Mouse (Mus musculus) limb, embryonic 10.5 days (tissue): ENCODE data around the gene Celf1. TPM values are rescaled to one million over a fixed set of nuclear protein-coding genes. Genes with fewer than 3 reads are reported as not detected.

Experiments
- DNase-seq: peaks from one replicate; pipeline ENCODE4 v3.0.0-alpha.2; 2017; ENCODE audit warnings: low spot score
- H3K27ac ChIP-seq: fragments of 300-500 bp; sonication (generic); 2 replicates; pipeline ENCODE4 v1.5.1; 2016; ENCODE audit warnings: mild to moderate bottlenecking
- H3K27me3 ChIP-seq: fragments of 300-500 bp; sonication (generic); 2 replicates; pipeline ENCODE4 v1.6.1; 2016; ENCODE audit warnings: low read depth, mild to moderate bottlenecking; ENCODE audit not compliant: poor library complexity, severe bottlenecking
- H3K36me3 ChIP-seq: fragments of 300-500 bp; sonication (generic); 2 replicates; pipeline ENCODE4 v1.6.1; 2016; ENCODE audit warnings: mild to moderate bottlenecking, moderate library complexity
- H3K4me1 ChIP-seq: fragments of 300-500 bp; sonication (generic); 2 replicates; pipeline ENCODE4 v1.6.1; 2016
- H3K4me3 ChIP-seq: fragments of 300-500 bp; sonication (generic); 2 replicates; pipeline ENCODE4 v1.5.1; 2016; ENCODE audit warnings: mild to moderate bottlenecking, moderate library complexity
- H3K9me3 ChIP-seq: fragments of 300-500 bp; sonication (generic); replicated peaks from 2 replicates; pipeline ENCODE4 v1.6.1; 2016; ENCODE audit warnings: mild to moderate bottlenecking
- WGBS: fragments of 180-500 bp; shearing (Covaris S2); methylation state at CpG from one replicate; pipeline ENCODE4 v1.1.7; 2016; 5-methylcytosine and 5-hydroxymethylcytosine counted together
- polyA plus RNA-seq: library from polyadenylated mRNA; unstranded; fragments of >200 nt; fragmentation: Nextera tagmentation; extraction: Ambion mirVana; gene quantifications from 2 replicates; pipeline ENCODE4 v1.2.1, GENCODE M21; 2016

Gene Celf1
- polyA plus RNA-seq, 1 experiment from 2014 or later = 150 TPM

DNA sequence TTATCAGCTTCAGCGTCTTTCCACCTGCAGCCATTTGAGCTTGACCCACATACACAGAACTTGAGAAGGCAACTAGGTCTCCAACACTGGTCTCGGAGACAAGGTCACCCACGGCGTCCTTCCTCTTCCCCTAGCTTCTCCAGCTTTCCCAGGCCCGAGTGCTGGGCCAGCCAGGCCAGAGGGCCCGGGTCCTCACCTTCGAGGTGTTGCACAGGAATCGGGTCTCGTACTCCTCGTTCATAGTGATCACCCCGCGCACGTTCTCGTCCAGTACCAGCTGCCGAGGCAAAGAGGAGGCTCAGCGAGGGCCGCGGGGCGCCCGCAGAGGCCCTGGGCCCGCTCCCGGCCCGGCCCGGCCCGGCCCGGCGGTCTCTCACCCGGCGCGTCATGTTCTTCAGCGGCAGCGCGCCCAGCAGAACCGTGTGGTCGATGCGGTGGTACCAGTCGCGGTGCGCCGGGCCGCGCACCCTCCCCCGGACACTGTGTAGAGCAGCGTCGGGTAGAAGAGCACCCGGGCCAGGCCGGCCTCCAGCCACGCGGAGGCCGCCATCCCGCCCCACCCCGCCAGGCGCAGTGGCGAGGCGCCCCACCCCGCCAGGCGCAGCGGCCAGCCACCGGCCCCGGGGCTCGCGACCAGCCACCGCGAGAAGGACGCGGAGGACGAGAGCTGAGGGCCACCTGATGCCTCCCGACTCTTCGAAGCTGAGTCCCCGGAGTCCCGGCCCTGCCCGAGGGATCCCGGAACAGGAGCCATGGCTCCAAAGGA lies 22.8 kb upstream of the Celf1 start:
- Histone ChIP-seq H3K4me3 (peak overlapping the region; percentile 81), H3K27ac (peak overlapping the region; percentile 95), H3K9me3 (no peaks in the 10 kb centered on the region), H3K27me3 (no peaks in the 10 kb centered on the region), H3K36me3 (peaks cover 35% of the 10 kb centered on the region), H3K4me1 (peaks cover 29% of the 10 kb centered on the region)
- DNase-seq = peak; percentile 84
- WGBS = under 1% methylated on average over 73 of the region's 73 CpGs

DNA sequence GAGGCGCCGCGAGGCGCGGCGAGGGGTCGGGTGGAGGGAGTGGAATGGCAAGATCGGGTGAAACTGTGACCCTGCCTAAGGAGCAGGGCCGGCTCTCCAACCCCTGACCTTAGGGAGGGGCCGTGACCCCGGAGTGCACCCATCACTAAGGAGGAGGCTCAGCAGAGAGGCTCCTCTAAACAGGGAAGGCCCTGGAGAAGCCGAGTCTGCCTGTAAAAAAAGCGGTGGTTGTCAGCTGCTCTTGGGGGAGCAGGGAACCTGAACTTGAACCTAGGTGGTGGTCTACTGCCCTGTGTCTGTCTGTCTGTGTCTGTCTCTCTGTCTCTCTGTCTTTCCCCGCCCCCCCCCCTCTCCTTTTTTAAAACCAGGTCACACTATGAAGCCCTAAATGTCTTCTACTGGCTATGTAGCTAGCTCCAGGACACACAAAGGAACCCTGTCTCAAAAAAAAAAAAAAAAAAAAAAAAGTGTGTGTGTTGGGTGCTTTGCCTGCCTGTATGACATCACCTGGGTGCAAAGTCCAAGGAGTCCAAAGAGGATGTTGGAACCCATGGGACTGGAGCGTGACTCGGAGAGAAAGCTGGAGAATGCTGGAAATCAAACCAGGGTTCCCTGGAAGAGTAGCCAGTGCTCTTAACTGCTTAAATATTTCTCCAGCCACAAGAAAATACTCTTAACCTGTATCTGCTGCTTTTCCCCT lies 22.0 kb upstream of the Celf1 start:
- WGBS = 12% methylated on average over 16 of the region's 16 CpGs
- Histone ChIP-seq H3K9me3 (no peaks in the 10 kb centered on the region), H3K36me3 (peaks cover 27% of the 10 kb centered on the region), H3K4me3 (peak overlapping the region; percentile 81), H3K4me1 (peaks cover 29% of the 10 kb centered on the region), H3K27me3 (no peaks in the 10 kb centered on the region), H3K27ac (peak overlapping the region; percentile 95)
- no peak for DNase-seq

DNA sequence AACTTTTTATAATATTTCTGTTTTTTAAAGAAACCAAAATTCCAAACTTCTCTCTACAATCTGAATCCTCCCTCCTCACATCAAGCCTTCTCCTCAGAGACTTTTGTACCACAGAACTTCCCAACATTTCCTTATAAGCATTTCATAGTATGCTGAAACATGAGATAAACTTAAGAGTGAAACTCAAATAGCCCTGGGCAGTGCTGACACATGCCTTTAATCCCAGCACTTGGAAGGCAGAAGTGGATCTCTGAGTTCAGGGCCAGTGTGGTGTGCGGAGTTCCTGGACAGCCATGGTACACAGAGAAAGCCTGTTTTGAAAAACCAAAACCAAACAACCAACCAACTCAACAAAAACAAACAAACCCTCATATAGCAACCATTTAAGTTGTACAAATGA lies 19.0 kb upstream of the Celf1 start:
- no peak overlapping the region for H3K27ac ChIP-seq
- 94% methylated on average over 1 of the region's 1 CpGs for WGBS
- H3K4me1 ChIP-seq = peaks cover 20% of the 10 kb centered on the region
- no peak for DNase-seq
- H3K27me3 ChIP-seq = no peaks in the 10 kb centered on the region
- H3K9me3 ChIP-seq = no peaks in the 10 kb centered on the region
- H3K4me3 ChIP-seq = no peak overlapping the region
- H3K36me3 ChIP-seq = no peaks in the 10 kb centered on the region

DNA sequence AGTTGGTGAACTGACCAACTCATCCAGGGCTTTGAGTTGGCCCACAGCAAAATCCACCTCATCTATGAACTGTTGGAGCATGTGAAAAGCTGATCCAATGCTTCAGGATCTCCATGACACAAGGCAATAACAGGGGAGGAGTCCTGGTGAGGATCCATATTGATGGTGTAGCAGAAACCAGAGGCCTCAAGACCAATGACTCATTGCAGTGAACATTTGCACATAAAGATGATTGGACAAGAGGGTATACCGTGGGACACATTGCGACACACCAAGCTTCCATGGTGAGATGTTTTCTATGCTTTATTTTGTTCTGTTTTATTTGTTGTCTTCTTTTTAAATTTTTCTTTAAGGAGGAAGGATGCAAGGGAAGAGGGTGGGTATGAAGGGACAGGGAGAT lies 17.5 kb upstream of the Celf1 start:
- peaks cover 7% of the 10 kb centered on the region for H3K4me1 ChIP-seq
- no peaks in the 10 kb centered on the region for H3K36me3 ChIP-seq
- H3K4me3 ChIP-seq = no peak overlapping the region
- no peaks in the 10 kb centered on the region for H3K9me3 ChIP-seq
- H3K27ac ChIP-seq = no peak overlapping the region
- 84% methylated on average over 2 of the region's 2 CpGs for WGBS
- no peaks in the 10 kb centered on the region for H3K27me3 ChIP-seq
- no peak for DNase-seq

DNA sequence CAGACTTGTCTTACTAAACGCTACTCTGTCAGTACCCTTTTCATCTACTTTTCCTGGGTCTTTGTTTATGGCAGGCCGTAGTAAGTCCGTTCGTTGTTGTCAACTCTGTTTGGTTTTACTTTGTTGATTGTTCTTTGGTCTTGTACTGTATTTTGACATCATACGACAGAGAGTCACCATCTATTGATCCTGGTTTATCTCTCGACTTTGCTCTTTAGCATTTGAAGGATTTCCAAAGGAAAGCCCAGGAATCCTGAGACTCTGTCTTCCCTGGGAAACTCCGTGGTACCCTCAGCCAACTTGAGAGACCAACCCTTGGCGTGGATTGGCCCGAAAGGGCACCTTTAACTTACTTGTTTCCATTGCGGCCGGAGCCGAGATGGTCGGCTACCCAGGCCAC lies 11.6 kb upstream of the Celf1 start:
- no peak overlapping the region for H3K27ac ChIP-seq
- no peaks in the 10 kb centered on the region for H3K36me3 ChIP-seq
- 0 out of 2 replicates have a peak, but pooled peaks cover 4% of the 10 kb centered on the region for H3K27me3 ChIP-seq
- WGBS = 87% methylated on average over 13 of the region's 13 CpGs
- H3K4me3 ChIP-seq = no peak overlapping the region
- H3K4me1 ChIP-seq = no peaks in the 10 kb centered on the region
- H3K9me3 ChIP-seq = no peaks in the 10 kb centered on the region
- DNase-seq = no peak

DNA sequence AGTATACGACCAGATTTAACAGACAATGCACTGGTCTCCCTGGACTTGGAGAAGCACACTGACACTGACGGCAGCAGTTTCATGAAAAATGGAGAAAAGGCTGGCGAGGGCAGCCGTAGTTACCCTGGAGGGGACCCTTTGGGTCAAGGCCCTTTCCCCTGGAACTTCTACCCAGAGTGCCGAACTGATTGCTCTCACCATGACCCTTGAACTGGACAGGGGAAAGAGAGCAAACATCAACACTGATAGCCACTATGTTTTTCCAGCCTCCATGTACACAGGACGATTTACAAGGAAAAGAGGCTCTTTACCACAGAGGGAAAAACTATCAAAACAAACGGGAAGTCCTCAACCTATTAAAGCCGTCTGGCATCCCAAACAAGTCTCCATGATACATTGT lies 8.4 kb upstream of the Celf1 start:
- Histone ChIP-seq H3K27me3 (0 out of 2 replicates have a peak, but pooled peaks cover 4% of the 10 kb centered on the region), H3K27ac (no peak overlapping the region), H3K4me1 (no peaks in the 10 kb centered on the region), H3K36me3 (no peaks in the 10 kb centered on the region), H3K9me3 (no peaks in the 10 kb centered on the region), H3K4me3 (no peak overlapping the region)
- WGBS = 78% methylated on average over 8 of the region's 8 CpGs
- DNase-seq = no peak

DNA sequence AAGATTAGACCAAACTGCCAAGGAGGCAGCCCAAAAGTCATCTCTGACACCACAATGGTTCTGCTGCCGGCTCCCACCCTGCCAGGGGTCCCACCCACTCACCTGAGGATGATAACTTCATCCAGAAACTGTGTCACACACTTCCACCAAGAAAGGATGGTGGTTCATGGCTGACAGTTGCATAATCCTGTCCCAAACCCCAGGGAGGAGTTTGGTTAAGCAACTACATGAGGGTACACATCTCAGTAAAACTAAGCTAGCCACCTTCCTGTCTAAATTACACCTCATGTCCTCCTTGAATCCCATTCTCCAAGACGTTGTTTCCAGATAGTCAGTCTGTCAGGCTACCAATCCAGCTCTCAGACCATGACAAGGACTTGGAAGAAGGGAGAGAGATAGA lies 7.9 kb upstream of the Celf1 start:
- H3K27me3 ChIP-seq = 0 out of 2 replicates have a peak, but pooled peaks cover 4% of the 10 kb centered on the region
- H3K4me1 ChIP-seq = no peaks in the 10 kb centered on the region
- DNase-seq = no peak
- no peak overlapping the region for H3K4me3 ChIP-seq
- no peak overlapping the region for H3K27ac ChIP-seq
- no peaks in the 10 kb centered on the region for H3K9me3 ChIP-seq
- H3K36me3 ChIP-seq = no peaks in the 10 kb centered on the region
- 72% methylated on average over 2 of the region's 2 CpGs for WGBS

DNA sequence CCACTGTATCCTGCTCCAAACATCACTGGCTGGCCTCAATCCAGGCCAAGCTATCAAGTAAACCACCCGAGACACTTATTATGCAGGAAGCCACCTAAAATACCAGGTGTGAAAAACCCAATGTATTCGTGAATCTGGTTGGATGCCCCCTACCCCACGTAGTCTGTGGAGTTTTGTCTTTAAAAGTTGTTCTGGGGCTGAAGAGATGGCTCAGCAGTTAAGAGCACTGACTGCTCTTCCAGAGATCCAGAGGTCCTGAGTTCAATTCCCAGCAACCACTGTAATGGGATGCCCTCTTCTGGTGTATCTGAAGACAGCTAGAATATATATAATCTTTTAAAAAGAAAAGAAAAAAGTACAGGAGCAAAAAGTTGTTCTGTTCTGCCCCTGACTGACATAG lies 1.8 kb upstream of the Celf1 start:
- no peak overlapping the region for H3K27ac ChIP-seq
- H3K4me3 ChIP-seq = no peak overlapping the region

DNA sequence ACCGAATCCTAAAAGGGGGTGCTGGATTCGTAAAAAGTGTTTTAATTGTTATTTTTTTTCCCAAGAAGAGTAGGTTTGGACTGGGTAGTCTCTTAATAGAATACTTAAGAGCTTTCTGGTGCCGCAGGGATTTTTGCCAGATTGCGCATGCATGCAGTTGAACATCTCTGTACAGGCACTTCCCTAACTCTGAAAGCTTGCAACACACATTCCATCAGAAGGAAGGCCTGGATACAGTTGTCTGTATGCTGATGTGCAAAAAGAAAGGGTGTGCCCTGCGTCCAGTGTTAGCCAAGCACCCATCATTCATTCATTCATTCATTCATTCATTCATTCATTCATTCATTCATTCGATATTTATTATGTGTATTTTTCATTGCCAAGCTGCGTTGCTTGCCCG lies 432 bp upstream of the Celf1 start:
- no peaks in the 10 kb centered on the region for H3K27me3 ChIP-seq
- peak overlapping the region; percentile 98 for H3K27ac ChIP-seq
- DNase-seq = no peak
- peaks cover 18% of the 10 kb centered on the region for H3K4me1 ChIP-seq
- peaks cover 14% of the 10 kb centered on the region; the same call in 1 of the 2 replicates for H3K36me3 ChIP-seq
- WGBS = 55% methylated on average over 8 of the region's 8 CpGs
- H3K9me3 ChIP-seq = no peaks in the 10 kb centered on the region
- H3K4me3 ChIP-seq = peak overlapping the region; percentile 99

More for the DNA sequence above, 1.8 kb upstream of the Celf1 start:
- no peak for DNase-seq
- no peaks in the 10 kb centered on the region for H3K27me3 ChIP-seq
- H3K9me3 ChIP-seq = no peaks in the 10 kb centered on the region
- H3K4me1 ChIP-seq = peaks cover 18% of the 10 kb centered on the region
- H3K36me3 ChIP-seq = peaks cover 12% of the 10 kb centered on the region; the same call in 1 of the 2 replicates
- 75% methylated on average over 3 of the region's 3 CpGs for WGBS

DNA sequence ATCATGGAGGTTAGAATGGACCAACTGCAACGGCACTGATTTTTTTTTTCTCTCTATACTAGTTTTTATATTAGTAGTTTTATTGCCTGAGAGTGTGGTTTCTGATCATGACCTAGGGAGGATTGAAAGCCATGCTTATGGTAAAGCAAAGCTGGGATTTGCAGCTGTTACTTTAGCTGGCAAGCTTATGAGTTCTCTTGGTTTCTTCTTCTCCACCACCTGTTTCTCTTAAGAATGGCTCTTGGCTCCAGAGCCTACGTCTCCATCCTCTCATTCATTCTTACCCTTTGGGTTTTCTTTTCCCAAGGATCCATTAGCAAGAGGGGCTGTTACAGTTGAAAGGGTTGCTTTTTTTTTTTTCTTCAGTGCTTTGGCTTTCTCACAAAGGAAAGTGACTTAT lies 1.6 kb downstream of the Celf1 start:
- H3K27ac ChIP-seq = no peak overlapping the region
- peaks cover 18% of the 10 kb centered on the region for H3K4me1 ChIP-seq
- DNase-seq = no peak
- H3K27me3 ChIP-seq = no peaks in the 10 kb centered on the region
- 77% methylated on average over 2 of the region's 2 CpGs for WGBS
- peak overlapping the region; percentile 99 for H3K4me3 ChIP-seq
- H3K36me3 ChIP-seq = peaks cover 14% of the 10 kb centered on the region; the same call in 1 of the 2 replicates
- no peaks in the 10 kb centered on the region for H3K9me3 ChIP-seq

DNA sequence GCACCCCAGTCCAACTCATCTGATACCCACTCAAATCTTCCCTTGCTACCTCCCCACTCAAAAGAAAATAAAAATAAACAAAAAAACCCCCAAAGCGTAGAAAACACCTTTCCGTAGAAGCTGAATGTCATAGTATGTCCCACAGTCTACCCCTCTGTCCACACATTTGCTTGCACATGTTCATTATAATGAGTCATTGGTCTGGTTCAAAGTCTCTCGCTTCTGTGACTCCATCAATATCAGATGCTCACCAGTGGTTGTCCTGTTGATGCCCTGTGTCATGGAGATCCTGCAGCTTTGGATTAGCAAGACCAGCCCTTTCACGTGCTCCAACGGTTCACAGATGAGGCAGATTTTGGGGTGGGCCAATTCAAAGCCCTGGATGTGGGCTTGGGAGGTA lies 10.0 kb downstream of the Celf1 start:
- Histone ChIP-seq H3K36me3 (peaks cover 33% of the 10 kb centered on the region), H3K4me1 (0 out of 2 replicates have a peak, but pooled peaks cover 5% of the 10 kb centered on the region), H3K27me3 (no peaks in the 10 kb centered on the region), H3K27ac (no peak overlapping the region), H3K9me3 (no peaks in the 10 kb centered on the region), H3K4me3 (no peak overlapping the region)
- no peak for DNase-seq
- WGBS = 90% methylated on average over 5 of the region's 5 CpGs

DNA sequence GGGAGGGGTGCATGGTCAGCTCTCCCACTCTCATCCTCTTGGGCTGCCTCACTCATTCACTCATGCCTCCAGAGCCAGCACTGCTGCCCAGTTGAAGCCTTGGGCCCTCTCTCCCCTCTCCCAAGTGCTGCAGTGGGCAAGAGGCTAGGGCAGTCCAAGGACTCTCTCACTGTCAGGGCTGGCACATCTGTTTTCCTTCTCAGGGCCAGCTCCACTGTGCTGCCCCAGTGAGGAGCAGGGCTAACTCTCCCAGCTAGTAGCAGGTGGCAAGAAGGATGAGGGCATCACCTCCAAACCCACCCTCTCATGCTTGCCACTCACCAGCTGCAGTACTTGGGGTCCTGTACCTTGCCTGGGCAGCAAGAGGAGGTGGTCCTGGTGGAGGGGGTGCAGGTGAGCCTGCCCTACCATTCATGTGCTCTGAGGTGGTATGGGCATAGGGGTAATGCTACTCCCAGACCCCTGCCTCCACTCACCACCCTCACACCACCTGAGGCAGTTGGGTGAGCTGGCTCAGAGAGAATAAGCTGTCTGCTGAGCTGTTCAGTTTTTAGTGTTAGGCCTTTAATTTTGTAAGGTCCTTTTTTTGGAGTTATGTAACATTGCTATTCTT lies 10.5 kb downstream of the Celf1 start:
- Histone ChIP-seq H3K36me3 (peaks cover 39% of the 10 kb centered on the region), H3K4me3 (no peak overlapping the region), H3K27me3 (no peaks in the 10 kb centered on the region), H3K27ac (no peak overlapping the region), H3K4me1 (0 out of 2 replicates have a peak, but pooled peaks cover 5% of the 10 kb centered on the region), H3K9me3 (no peaks in the 10 kb centered on the region)
- DNase-seq = no peak

DNA sequence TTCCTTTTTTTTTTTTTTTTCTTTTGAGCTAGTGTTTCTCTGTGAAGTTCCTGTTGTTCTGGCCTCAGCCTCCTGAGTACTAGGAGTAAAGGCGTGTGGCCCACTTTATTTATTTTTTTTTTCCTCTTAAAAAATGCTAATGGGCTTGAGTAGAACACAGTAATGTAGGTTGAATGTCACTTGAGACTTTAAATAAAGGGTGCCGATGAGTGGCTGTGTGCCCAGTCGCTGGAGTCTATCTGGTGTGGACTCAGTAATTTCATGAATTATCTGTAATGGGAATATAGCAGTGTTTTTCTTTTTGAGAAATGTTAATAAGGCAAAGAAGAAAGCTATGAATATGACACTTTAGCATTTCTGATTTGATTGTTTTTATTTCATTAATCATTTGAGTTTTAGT lies 13.3 kb downstream of the Celf1 start:
- H3K27ac ChIP-seq = no peak overlapping the region
- peaks cover 38% of the 10 kb centered on the region for H3K36me3 ChIP-seq
- H3K4me1 ChIP-seq = 0 out of 2 replicates have a peak, but pooled peaks cover 5% of the 10 kb centered on the region
- no peaks in the 10 kb centered on the region for H3K9me3 ChIP-seq
- H3K27me3 ChIP-seq = no peaks in the 10 kb centered on the region
- H3K4me3 ChIP-seq = no peak overlapping the region
- 84% methylated on average over 3 of the region's 3 CpGs for WGBS
- DNase-seq = no peak
